Mouse (Mus musculus): Measurements from ENCODE around the gene Sesn1.

The Sesn1 gene

DNA sequence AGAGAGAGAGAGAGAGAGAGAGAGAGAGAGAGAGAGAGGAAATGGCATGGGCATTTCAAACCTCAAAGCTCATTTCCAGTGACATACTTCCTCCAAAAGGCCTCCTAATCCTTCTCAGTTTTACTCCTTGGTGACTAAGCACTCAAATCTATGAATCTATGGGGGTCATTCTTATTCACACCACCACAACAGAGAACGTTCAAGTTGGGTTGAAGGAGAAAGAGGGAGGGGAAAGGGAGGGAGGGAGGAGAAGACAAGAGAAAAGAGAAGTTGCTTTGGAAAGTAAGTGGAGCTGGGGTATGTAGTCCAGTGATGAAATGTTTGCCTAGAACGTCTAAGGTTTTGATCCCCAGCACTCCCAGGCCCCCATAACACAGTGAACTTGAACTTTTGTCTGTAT lies 60.4 kb downstream of the Sesn1 start:
- no peak for DNase-seq (ENCODE audit: low spot score)

DNA sequence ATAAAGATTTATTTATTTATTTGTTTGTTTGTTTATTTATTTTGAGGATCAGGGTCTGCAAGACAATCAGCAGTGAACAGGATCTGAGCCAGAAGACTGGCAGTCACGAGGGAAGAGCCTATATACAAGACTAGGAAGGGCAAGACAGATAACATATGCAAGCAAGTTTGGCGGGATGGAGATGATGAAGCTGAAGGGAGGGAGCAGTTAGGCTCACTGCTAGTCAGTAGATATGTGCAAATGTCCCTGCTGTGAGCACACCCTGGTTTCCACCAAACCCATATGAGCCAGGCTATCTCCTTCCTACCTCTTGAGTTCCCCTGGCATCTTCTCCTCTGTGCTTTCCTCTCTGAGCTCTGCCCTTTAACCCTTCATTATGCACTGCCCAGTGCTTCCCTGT lies 61.8 kb downstream of the Sesn1 start:
- no peak for DNase-seq (ENCODE audit: low spot score)

DNA sequence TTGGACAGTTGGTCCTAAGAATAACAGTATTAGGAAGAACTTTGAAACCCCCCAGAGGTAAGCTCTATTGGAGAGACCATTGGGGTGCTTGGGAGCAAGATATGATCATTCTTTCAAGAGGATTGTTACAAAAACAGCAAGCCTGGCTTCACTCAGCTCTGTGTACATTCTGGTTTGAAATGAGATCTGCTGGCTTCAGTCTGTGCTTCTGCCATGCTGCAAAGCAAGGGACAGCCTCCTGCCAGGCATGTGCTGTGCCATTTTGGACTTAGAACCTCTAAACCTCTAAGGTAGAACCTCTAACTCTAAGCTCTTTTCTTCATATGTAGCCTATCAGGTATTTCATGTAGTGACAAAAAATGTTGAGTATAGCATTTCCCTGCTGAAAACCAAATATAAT lies 65.9 kb downstream of the Sesn1 start:
- DNase-seq (ENCODE audit: low spot score) = no peak

DNA sequence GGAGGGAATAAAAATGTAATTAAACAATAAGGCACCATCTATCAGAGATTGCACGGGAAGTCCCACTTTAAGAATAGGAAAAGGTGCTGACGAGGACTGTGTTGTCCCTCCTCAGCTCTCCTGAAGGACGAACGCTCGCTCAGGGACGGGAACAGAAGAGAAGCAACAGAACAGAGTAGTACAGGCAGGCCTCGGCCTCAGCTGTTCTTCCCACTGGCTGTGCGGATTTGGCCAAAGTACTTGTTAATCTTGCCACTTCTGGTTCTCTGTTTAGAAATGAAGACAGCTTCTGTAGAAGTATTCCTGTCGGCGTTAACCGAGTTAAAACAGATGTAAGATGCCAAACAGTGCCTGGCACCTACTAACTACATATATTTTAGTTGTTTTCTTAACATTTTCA lies 68.6 kb downstream of the Sesn1 start:
- DNase-seq (ENCODE audit: low spot score) = no peak

DNA sequence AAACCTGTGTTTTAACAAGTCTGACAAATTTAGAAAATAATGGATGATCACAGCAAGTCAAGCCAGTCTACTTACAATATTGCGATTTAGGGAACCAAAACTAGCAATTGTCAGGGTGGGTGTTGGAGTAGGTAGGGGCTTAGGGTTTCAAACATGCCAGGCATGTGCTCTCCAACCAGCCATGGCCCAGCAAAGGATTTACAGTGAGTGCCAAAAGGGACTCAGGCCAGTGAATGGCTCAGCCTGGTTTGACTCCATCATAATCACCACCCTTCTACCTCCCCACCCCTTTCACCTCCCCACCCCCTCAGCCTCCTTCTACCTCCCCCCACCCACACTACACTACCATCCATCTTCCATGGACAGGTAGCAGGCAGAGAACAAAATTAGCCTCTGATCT lies 69.9 kb downstream of the Sesn1 start:
- DNase-seq (ENCODE audit: low spot score) = no peak

DNA sequence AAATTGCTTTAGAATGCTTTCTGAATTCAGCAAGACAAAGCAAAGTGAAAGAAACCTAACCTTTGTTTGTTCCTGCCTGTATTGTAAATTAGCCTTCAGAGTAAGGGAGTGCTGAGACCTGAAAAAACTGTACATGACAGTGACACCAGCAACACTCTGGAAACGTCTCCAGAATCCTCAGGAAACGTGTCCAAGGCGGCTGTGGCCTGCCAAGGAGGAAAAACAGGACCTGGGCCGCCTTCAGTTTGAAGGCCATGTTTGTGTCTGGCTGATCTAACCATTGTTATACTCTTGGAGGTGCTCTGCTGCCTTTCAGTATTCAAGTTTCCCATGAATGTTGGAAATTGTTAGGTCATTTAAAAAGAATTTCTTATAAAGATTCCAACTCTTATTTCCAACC lies 70.5 kb downstream of the Sesn1 start:
- no peak for DNase-seq (ENCODE audit: low spot score)

DNA sequence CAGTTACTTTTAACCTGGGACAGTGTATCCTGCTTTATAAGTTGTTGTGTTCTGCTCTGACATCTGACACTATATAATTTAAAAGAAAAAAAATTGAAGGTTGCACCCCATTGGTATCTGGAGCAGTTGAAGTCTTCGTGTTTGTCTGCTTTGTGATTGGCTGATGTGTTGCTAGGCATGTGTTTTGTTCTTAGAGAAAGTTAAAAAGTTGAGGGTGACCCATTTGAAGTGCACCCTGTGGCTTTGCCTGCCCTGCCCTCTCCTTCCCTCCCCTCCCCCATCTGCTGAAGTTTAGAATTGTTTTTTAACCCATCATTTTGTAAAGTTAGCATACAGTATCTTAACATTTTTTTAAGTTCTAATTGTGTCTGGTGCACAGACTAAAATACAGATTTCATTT lies 71.0 kb downstream of the Sesn1 start:
- DNase-seq (ENCODE audit: low spot score) = no peak

DNA sequence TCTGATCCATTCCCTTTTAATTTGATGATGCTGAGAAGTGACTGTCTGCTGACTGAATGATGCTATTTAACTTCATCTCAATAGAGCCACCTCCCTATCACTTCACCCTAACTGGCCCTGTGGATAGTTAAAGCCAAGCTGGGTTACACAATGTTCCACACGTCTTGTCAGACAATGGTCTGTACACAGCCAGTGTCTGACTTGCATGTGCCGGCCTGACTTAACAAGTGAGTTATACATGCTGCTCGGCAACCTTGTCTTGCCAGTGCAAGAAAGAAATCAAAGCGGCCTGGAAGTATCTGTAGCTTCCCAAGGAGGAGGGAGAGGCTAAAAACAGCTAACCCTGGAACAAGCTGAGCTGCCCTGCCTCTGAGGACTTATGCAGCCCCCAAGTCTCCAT lies 71.7 kb downstream of the Sesn1 start:
- DNase-seq (ENCODE audit: low spot score) = no peak

DNA sequence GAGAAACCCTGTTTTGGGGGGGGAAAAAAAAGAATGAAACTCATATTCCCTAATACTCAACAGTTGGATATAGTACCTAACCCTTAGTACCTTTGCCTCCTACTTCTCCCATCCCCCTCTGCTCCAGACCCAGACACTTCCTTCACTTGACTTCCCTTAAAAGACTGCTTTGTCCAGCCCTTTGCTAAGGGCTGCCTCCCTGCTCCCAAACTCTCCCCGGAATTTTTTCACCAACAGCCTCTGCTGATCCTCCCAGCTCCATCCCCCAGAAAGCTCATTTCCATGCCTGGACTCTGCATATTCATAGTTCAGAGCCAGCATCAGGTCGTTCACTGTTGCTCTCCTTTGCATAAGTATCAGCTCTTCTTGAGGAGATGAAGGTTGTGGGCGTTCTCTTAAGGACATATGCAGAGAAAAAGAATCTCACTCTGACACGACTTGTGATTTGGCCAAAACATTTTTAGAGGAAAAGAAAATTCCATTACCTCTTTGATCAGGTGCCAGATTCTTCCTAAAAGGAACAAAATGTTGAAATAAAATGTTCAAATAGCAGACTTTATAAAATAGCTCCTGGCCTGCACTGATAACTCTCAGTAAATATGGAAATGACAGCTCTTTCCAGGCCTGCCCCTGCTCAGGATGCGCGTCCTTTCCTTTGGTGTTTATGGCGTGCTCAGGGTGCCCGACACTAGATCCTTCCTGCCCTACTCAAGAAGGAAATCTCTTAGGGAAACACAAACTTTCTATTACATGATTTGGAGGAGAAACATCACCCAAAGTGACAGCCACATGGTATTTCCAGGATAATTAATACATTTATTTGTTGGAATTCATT lies 74.2 kb downstream of the Sesn1 start:
- DNase-seq (ENCODE audit: low spot score) = no peak

DNA sequence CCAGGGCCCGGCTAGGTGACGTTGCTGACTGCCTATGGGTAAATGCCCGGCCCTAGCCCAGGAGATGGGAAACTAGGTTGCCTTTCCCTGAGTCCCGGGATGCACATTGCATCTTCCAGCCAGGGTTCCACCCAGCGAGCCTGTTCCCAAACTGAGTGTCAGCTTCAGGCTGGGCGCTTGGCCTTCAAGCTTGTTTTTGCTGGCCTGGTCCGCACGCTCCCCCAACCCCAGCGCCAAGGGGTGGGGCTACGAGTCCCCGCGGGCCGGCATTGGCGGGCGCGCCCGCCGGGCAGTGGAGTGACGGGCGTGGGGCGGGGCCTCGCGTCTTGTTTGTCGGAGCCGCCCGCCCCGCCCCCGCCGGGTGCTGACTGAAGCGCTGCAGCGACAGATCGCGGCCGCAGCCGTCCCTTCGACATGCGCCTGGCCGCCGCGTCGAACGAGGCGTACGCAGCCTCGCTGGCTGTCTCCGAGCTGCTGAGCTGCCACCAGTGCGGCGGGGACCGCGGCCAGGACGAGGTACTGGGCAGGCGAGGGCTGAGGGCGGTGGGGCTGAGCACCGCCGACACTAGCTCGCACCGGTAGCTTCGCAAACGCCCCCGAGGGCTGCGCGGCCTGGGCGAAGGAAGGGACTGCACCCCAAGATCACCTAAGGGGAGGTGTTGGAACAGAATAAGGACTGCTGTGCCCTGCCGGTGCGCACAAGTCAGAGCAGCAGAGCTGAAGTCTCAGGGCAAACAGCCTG lies 77.5 kb downstream of the Sesn1 start:
- peak; percentile 95 for DNase-seq (ENCODE audit: low spot score)

DNA sequence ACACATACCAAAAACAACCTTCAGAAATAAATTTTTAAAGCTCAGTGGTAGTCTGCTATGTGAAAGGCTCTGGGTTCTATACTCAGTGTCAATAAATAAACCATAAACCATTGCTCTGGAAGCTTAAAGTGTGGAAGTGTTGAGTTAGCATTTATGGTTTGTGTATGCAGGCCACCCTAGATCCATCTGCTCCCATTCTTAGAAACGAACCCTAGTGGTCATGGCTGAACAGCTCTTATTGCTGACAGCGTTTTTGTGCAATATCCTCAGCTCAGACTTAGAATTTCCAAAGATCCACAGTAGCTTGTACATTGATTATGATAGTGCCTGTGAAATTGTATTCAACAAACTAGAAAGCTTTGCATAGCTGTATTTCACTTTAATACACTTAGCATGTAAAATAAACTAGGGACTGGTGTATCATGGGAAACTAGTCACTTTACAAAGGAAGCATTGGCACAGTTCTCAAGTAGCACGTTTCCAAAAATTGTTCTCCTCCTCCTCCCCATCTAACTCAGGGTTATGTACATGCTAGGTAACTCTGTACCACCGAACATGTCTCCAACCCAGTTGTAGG lies 78.7 kb downstream of the Sesn1 start:
- DNase-seq (ENCODE audit: low spot score) = no peak

DNA sequence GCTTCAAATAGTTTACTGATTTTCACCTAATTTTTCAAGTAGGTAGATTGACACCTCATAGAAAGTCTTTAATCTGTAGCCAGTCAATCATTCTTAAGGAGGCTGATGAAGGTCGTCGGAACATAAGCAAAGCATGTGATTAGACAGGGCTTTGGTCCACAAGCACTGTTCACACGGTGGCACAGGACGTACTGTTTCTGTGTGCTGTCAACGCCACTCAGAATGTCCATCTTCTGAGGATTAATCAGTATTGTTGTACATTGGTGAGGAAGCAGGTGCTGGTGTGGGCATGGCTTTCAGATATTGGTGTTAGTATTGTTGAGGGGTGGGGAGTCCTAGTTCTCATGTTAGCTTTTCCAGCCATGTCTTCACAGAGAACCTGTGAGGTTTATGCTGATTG lies 79.8 kb downstream of the Sesn1 start:
- no peak for DNase-seq (ENCODE audit: low spot score)

DNA sequence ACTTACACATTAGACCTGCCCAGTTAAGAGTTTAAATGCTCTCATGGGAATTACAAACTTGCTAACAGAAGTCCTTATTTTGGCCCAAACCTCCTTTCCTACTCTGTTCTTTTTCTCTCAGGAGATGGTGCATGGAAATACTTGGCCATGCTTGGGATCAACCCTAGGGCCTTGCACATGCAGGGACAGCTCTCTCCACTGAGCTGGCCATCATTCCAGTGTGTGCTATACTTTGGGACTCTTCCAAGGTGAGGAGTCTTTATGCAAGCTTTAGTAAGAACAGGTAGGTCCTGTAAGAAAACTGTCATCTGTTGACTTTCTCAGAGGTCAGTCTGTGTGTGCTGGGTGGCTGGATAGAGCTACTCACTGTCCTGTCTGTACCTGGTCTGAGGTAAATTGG lies 80.8 kb downstream of the Sesn1 start:
- DNase-seq (ENCODE audit: low spot score) = no peak

DNA sequence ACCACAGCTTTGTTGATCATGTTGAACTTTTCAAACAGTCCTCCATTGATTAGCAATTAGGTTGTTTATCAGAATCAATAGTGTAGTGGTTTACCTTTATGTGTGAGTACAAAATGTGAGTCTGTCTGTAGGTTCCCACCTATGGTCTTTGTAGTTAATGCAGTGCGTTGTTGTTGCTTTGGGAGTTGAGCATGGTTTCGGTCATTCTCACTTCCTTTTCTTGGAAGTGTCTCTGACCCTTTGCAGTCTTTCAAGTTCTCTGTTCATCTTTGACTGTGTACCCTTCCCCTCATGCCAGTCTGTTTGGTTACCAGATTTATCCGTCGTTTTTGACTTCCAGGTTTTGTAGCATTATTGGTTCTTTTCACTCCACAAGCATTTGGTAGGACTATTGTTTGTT lies 81.6 kb downstream of the Sesn1 start:
- no peak for DNase-seq (ENCODE audit: low spot score)

DNA sequence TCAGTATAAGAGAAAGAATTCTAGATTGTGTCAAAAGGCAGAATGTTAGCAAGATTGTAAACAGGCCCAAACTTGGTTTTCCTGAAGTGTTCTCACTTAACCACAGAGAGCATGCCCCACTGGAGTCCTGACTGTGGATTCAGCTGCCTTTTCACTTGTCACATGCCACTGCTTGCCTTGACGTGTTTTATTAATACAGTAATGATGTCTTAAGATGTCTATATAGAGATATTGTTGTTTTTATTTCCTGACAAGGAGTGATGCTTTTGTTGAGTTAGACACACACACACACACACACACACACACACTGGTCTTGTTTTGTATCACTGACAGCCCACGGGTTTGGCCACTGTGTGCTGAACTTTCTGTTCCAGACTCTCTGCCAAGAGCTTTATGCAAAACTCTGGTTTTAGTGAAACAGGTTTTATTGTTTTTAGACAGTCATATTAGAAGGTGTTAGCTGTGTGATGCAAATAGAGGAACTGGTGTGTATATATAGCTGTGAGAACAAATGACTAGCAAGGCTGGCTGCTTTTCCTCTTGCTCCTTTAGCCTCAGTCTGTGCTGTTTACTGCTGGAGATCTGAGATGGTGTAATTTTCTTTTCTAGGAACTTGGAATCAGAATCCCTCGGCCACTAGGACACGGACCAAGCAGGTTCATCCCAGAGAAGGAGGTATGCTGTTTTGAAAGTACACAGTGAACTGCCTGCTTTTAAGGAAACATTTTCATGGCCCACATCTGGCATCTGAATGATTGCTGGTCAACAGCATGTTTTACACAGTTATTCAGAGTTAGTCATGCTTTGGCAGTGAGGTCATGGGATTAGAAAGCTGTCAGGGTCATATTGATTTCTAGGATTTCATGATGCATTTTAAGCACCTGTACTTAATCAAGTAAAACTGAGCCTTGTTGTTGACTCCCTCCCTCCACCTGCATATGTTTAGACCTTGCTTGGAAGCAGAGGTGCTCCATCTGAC lies 84.0 kb downstream of the Sesn1 start:
- DNase-seq (ENCODE audit: low spot score) = peak; percentile 38

DNA sequence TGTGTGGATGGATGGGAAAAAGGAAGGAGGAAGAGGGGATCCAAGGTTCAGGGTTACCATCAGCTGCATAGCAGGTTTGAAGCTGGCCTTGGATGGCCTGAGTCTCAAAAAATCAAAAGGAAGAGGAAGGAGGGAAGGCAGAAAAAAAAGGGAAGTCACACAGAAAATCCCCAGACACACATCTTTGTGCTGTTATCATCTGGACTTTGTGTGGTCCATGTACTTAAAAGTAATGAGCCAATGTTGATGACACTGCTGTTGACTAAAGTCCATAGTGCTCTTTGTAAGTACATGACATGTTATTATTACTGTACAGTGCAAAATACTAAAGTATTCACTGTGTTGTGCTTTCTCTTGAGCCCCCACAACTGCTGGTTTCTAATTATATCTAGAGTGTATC lies 86.7 kb downstream of the Sesn1 start:
- no peak for DNase-seq (ENCODE audit: low spot score)

DNA sequence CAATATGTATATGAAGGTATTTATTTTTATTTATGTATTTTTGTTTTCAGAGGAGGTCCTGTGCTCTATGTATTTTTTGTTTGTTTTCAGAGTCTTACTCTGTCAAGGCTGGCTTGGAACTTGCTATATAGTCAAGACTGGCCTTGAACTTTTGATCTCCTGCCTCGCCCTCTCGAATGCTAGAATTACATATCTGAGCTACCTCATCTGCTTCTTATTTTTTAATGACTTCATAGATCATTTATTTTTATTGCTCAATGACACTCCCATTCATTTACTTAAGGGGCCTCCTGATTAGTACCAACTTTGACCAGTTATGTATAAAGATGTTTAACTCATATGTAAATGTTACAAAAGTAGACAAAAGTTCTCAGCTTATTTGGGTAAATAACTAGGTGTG lies 87.1 kb downstream of the Sesn1 start:
- DNase-seq (ENCODE audit: low spot score) = no peak

DNA sequence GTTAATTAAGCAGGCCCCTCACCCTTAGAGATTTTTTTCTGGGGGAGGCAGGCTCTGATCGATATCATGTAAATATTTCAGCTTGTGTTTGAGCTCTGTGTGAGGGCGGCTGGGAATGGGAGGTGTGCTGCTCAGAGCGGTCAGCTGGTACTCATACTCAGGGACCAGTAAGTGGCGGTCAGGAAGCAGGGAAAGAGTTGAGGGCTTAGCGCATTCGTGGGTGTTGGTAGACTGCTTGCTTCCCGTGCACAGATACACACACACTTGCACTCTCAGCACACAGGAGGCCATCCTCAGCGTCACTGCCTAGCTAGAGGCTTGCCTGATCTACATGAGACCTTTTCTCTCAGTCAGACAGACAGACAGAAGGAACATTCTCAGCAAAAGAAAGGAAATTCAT lies 91.7 kb downstream of the Sesn1 start:
- DNase-seq (ENCODE audit: low spot score) = no peak

DNA sequence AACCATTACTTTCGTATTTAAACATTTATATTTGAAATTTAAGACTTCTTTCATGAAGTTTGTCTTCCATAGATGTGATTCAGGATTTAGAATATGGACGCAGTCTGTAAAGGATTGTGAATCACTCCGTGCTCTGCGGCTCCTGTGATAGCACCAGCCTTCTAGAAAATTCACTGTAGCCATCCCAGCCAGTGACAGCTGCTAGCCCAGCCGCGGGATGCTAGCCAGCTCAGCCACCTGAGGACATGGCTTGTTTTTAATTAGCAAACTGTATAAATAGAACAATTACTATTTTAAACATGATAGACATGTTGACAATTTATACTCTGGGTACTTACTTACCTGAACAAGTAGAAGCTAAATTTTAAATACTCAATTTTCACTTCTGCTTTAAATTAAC lies 92.1 kb downstream of the Sesn1 start:
- no peak for DNase-seq (ENCODE audit: low spot score)

DNA sequence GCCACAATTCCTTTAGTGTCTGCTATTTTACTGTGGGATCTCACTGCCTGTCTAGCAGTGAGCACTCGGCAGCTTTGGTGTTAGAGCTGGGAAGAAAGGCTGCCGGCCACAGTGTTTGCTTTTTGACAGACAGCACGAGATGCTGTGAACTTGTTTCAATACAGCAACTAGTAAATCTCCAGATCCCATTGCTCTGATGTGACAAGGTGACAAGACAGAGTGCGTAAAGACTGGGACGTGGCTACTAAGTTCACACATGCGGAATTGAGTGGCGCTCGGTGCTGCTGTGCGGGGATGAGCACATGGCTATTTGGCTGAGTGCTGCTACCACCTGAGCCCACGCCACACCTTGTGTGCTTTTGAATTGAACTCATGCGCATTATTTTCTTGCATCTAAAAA lies 97.7 kb downstream of the Sesn1 start:
- DNase-seq (ENCODE audit: low spot score) = no peak

DNA sequence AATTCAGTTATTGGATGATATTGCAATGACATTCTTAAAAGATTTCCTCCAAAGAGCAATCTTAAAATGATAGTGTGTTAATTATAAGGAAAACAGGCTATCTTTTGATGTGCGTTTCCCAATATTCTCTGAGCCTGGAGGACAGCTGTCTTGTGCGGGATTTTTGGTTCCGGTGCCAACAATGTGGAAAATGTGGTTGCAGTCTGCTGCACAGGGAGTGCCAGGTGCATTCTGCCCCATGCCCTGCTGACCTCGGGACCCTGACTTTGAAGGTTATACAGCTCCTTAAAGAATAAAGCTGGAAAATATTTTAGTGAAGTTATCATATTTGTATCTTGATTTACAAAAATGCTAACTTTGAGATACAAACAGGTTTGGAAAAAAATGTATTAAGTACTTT lies 98.2 kb downstream of the Sesn1 start:
- DNase-seq (ENCODE audit: low spot score) = no peak

DNA sequence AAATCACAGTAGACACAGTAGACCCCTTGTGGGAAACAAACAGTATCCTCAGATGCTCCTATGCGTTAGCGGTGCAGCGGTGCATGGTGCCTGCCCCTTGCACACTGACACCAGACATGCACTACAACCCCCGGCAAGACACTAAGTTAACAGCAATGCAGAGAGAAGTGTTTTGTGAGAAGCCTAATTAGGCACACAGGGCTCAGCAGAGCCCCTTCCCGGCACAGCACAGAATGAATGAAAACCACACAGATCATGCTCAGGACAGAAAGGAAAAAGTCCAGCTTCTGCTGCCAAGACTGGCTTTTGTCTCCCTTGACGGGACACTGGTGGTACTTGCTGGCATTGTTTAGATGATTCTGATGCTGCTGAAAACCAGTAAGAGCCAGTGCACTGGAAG lies 99.2 kb downstream of the Sesn1 start:
- DNase-seq (ENCODE audit: low spot score) = no peak

Data from layer of hippocampus, adult 11-12 months (tissue).